Mouse (Mus musculus): Measurements from ENCODE around the gene Trim72.
"Not testable (repeated sequence)": the region's sequence is repeated elsewhere in the genome, so short reads cannot be mapped to it uniquely, and the experiment has no call there.

The Trim72 gene

DNA sequence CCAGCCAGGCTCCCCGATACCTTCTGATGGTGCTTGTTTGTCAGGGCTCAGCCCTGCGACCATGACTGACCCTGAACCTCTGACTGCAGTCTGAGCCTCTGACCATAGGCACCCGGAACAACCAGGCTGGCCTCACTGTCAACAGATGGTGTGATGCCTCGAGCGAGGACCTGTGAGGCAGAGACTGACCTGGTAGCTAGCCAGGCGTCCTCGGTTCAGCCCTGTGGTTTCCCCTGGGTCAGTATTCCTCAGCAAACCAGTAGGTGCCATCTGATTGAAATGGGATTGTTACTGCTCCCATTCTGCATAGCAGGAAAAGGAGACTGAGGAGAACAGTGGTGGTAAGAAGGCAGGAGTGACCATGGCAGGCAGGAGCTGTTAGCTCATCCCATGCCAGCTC, 2.4 kb downstream of the Trim72 start:
- no peak for DNase-seq (ENCODE audit: low spot score in 2 of 2)

- DNase-seq (ENCODE audit: low spot score in 2 of 2), result no peak
Observed at GRCm38 (mm10) chr7:128009715-128010340, 6.1 kb downstream of the Trim72 start.

- DNase-seq (ENCODE audit: low spot score in 2 of 2), result no peak
Observed at GRCm38 (mm10) chr7:128012136-128012780, 8.5 kb downstream of the Trim72 start.

- no peak for DNase-seq (ENCODE audit: low spot score in 2 of 2)
Observed at GRCm38 (mm10) chr7:128013116-128013515, 9.4 kb downstream of the Trim72 start.

- not testable (repeated sequence) for DNase-seq (ENCODE audit: low spot score in 2 of 2)
Observed at GRCm38 (mm10) chr7:128016134-128016533, 12.4 kb downstream of the Trim72 start.

- DNase-seq (ENCODE audit: low spot score in 2 of 2), result no peak
Observed at GRCm38 (mm10) chr7:128016650-128017049, 12.9 kb downstream of the Trim72 start.

DNA sequence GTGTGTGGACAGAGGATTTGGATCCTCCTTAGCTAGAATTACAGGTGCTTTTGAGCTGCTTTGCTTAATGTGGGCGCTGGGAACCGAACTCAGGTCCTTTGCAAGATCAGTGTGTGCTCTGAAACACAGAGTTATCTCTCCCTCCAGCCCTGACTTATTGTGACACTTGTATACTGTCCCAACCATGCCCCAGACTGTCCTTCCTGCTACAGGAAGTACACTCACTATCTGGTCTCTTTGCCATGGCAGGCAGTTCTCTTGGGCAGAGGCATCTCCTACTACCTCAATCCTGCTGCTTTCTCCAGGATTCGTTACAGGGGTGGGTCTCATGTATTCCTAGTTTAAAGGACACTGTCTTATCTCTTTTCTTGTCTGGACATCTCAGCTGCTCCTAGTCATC, 14.5 kb downstream of the Trim72 start:
- DNase-seq (ENCODE audit: low spot score in 2 of 2), result no peak

- DNase-seq (ENCODE audit: low spot score in 2 of 2), result no peak
Observed at GRCm38 (mm10) chr7:128019187-128019586, 15.4 kb downstream of the Trim72 start.

DNA sequence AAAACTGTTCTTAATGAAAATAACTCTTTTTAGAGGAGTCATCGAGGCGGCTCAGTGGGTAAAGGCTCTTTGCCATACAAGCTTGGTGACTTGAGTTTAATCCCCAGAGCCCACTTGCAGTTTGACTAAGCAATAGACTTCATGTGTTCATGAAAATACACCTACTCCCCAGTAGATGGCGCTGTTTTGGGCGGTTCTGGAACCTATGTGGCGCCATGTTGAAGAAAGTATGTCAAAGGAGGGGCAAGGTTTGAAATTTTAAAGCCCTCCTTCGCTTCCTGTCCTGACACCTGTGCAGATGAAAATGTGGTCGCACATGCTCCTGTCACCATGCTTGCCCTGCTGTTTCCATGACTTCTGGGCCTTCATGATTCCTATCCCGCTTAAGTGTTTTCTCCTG, 19.2 kb downstream of the Trim72 start:
- no peak for DNase-seq (ENCODE audit: low spot score in 2 of 2)

DNA sequence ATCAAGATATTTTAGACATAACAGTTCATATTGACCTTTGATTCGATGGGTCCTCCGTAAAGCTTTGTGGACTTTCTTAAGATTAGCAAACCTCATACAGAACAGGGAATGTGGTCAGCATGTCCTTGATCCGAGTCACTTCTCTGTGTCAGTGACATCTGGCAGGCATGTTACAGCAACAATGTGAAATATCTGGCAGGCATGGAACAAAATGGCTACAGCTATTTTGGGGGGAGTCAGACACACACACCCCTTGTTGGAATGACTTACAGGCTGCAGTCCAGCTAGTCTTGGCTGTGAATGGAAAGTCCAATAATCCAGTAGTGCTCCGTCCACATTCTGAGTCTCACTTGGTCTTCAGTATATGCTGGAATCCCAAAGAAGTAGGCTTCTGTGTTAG, 19.8 kb downstream of the Trim72 start:
- no peak for DNase-seq (ENCODE audit: low spot score in 2 of 2)

DNA sequence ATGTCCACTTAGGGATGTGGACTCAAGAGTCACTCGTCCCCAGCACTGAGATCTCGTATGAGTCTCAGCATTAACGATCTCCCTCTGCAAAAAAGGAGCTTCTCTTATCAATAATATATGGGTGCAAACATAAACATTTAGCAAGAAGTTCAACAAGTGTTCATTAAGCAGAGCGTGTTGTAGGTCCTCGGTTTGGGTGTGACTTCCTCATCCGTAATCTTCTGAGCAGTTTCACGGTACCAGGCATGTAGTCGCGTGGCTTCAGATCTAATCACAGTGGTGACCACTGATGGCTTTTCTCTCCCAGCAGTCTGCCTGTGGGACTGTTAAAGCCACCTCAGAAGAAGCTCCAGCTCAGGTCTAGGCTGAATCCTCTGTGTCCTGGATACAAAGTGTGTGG, 20.6 kb downstream of the Trim72 start:
- DNase-seq (ENCODE audit: low spot score in 2 of 2), result no peak

GRCm38 (mm10) chr7:128024932-128025331, 21.2 kb downstream of the Trim72 start:
- no peak for DNase-seq (ENCODE audit: low spot score in 2 of 2)

DNA sequence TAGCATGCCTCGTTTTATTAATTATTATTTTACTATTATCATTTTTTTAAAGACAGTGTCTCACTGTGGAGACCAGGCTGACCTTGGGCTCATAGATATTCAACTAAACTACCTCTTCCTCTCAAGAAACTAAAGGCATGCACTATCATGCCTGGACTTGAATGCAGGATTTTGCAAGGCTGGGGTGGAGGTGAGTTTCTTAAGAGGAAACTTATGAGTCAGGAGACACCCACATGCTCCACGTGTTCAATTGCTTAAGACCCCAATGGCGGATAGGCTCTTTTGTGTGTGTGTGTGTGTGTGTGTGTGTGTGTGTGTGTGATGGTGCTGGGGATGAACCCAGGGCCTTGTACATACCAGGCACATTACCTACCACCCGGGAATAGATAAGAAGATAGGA, 21.6 kb downstream of the Trim72 start:
- peak in 1 of 2 experiments; percentile 45 for DNase-seq (ENCODE audit: low spot score in 2 of 2)

- no peak for DNase-seq (ENCODE audit: low spot score in 2 of 2)
Observed at GRCm38 (mm10) chr7:128031403-128031976, 27.7 kb downstream of the Trim72 start.

GRCm38 (mm10) chr7:128032290-128032988, 28.7 kb downstream of the Trim72 start:
- no peak for DNase-seq (ENCODE audit: low spot score in 2 of 2)

DNA sequence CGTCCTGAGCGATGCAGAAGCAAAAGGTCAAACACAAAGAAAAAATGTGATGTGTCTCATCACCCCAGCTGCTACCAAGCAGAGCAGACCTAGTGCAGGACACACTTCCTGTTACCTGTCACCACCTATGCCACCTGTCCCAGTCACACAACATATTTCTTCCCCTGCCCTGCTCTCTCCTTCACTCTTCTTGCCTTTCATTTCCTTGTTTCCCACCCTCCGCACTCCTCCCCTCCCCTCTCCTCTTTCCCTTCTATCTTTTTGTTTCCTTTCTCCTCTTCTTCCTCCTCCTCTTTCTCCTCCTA, 29.2 kb downstream of the Trim72 start:
- no peak for DNase-seq (ENCODE audit: low spot score in 2 of 2)

GRCm38 (mm10) chr7:128033616-128034015, 29.9 kb downstream of the Trim72 start:
- no peak for DNase-seq (ENCODE audit: low spot score in 2 of 2)

GRCm38 (mm10) chr7:128042161-128042820, 38.5 kb downstream of the Trim72 start:
- not testable (repeated sequence) for DNase-seq (ENCODE audit: low spot score in 2 of 2)

- DNase-seq (ENCODE audit: low spot score in 2 of 2), result no peak
Observed at GRCm38 (mm10) chr7:128044142-128044785, 40.5 kb downstream of the Trim72 start.

DNA sequence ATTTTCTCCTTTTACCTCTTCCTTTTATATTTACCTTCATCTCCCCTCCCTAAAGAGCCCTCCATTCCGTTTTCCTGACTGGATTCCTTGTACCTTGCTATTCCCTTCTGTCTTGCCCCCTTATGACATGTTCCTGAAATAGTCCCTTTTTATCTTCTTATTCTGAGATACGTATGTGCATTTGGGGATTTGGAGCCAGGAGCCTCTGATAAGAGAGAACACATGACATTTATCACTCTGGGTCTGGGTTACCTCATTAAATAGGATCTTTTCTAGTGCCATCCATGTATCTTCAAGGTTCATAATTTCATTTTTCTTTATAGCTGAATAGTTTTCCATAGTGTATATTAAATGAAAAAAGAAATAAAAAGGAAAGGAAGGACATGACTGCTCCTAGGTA, 41.9 kb downstream of the Trim72 start:
- no peak for DNase-seq (ENCODE audit: low spot score in 2 of 2)

GRCm38 (mm10) chr7:128048819-128049218, 45.1 kb downstream of the Trim72 start:
- DNase-seq (ENCODE audit: low spot score in 2 of 2), result no peak

DNA sequence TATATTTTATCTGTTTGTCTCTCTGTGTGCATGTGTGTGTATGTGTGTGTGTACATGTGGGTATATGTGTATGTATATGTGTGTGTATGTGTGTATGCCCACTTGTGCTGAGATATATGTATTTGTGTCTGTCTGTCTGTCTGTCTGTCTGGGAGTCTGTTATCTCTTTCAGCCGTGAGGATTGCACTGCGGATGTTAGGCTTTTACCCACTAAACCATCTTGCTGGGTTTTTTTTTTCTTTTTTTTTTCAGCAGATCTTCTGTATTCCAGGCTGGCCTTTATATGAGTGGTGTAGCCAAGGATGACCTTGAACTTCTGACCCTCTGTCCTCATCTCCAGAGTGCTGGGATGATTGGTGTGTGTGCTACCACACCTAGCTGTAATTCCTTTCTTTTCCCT, 45.5 kb downstream of the Trim72 start:
- DNase-seq (ENCODE audit: low spot score in 2 of 2), result no peak
